Mouse (Mus musculus) cerebellum, adult 2 months (tissue): ENCODE measurements at regions not wholly inside any gene's neighbourhood (a gene's known extent, or its start where the extent isn't known, plus 50 kb on each side); places are given as distances from the start of the nearest gene placed in this dataset.

Source experiments
- DNase-seq, 2 experiments: peaks; one replicate each; pipeline ENCODE4 v3.0.0; 2021
- H3K27ac ChIP-seq: fragments of 200-500 bp; 2 replicates; pipeline ENCODE4 v1.5.1; 2012; ENCODE audit warnings: low read length, control low read depth, inconsistent platforms; ENCODE audit not compliant: insufficient read depth
- H3K27me3 ChIP-seq: fragments of 200-500 bp; 2 replicates; pipeline ENCODE4 v1.6.1; 2012; ENCODE audit warnings: inconsistent platforms, mild to moderate bottlenecking, low read length, moderate library complexity; ENCODE audit not compliant: control insufficient read depth, insufficient read depth
- H3K4me1 ChIP-seq: fragments of 200-500 bp; 2 replicates; pipeline ENCODE4 v1.6.1; 2011; ENCODE audit warnings: low read length; ENCODE audit not compliant: control insufficient read depth, insufficient read depth
- H3K4me3 ChIP-seq: fragments of 200-500 bp; replicated peaks from 2 replicates; pipeline ENCODE3; 2011; ENCODE audit warnings: mild to moderate bottlenecking, low read depth, low read length, control low read depth; ENCODE audit not compliant: insufficient read depth
- CTCF ChIP-seq: fragments of 200-500 bp; IDR thresholded peaks from 2 replicates; pipeline ENCODE4 v1.5.1; 2011; ENCODE audit warnings: low read depth, mild to moderate bottlenecking, control low read depth, low read length, moderate library complexity, borderline replicate concordance; ENCODE audit not compliant: insufficient read depth
- POLR2A ChIP-seq: fragments of 200-500 bp; IDR thresholded peaks from 2 replicates; pipeline ENCODE4 v1.6.1; 2011; ENCODE audit warnings: low read length, control low read depth, borderline replicate concordance; ENCODE audit not compliant: insufficient read depth
- WGBS: fragments of 180-500 bp; shearing (Covaris S2); methylation state at CpG from one replicate; pipeline ENCODE4 v1.1.7; 2018; 5-methylcytosine and 5-hydroxymethylcytosine counted together

DNA sequence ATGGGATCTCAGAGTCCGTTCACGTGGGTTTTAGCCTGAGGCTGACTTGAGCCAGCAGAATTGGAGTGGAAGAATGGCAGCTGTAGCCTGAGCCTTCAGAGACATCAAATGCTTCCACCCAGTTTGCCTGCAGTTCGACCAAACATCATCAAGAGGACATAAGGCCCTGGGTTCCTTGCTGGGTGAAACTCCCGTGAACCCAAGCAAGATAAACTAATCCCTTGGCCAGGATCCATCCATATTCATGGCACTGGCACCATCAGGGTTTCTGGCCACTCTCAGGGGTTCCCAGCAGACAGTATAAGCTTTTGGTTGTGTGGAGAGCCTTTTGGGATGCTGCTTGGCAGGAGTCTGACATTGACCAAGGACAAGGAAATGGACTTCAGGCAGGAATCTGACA is 77.7 kb upstream of the Krtap11-1 start:
- WGBS, result 26% methylated on average over 4 of the region's 4 CpGs
- H3K27ac ChIP-seq, result no peak overlapping the region
- peak; percentile 8 to 12 for DNase-seq
- TF ChIP-seq POLR2A (no peak), CTCF (no peak)
- H3K4me3 ChIP-seq, result no peak overlapping the region
- H3K4me1 ChIP-seq, result no peaks in the 10 kb centered on the region
- H3K27me3 ChIP-seq, result no peaks in the 10 kb centered on the region

DNA sequence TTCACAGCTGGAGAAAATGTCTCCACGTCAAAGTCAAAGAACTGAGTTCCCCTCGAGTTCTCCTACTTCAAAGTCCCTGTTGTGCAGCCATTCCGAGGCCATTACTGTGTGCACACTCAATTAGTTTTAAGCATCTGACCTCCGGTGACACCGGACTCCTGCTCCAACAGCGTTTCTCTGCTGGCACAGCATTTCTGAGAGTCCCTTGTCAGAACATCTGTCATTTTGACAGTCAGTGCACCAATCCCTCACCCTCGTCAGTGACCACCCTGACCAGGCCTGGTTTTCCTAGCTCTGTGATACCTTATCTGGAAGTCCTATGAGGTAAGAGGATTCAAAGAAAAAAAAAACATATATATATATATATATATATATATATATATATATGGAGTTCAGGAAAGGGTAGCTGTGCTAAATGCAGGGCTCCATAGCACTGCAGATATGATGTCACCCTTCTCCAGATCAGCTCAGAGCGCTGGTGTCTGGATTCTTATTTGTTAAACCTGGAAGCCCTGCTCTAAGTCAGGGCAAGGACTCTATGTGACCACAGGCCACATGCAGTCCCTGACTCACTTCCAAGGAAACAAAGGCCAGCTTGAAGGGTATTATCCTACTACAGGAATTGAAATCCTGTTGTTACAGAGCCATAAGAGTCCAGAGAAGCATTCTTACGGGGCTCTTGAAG is 63.1 kb upstream of the Krtap11-1 start:
- Histone ChIP-seq H3K27me3 (no peaks in the 10 kb centered on the region), H3K27ac (no peak overlapping the region), H3K4me3 (no peak overlapping the region), H3K4me1 (no peaks in the 10 kb centered on the region)
- DNase-seq, result no peak
- 37% methylated on average over 9 of the region's 9 CpGs for WGBS
- no peak for TF ChIP-seq CTCF
- TF ChIP-seq POLR2A, result no peak

DNA sequence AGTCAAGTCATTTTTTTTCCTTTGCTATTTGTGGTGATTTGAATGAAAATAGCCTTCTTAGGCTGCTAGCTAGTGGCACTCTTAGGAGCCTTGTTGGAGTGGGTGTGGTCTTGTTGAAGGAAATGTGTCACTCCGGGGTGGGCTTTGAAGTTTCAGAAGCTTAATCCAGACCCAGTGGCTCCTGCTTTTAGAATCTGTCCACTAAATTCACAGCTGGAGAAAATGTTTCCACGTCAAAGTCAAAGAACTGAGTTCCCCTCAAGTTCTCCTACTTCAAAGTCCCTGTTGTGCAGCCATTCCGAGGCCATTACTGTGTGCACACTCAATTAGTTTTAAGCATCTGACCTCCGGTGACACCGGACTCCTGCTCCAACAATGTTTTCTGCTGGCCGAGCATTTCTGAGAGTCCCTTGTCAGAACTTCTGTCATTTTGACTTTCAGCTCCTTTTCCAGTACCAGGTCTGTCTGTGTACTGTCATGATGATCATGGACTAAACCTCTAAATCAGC is 61.2 kb upstream of the Krtap11-1 start:
- H3K4me3 ChIP-seq, result no peak overlapping the region
- WGBS, result 64% methylated on average over 6 of the region's 6 CpGs
- no peaks in the 10 kb centered on the region for H3K4me1 ChIP-seq
- TF ChIP-seq POLR2A (no peak), CTCF (no peak)
- H3K27me3 ChIP-seq, result no peaks in the 10 kb centered on the region
- no peak overlapping the region for H3K27ac ChIP-seq
- DNase-seq, result no peak

DNA sequence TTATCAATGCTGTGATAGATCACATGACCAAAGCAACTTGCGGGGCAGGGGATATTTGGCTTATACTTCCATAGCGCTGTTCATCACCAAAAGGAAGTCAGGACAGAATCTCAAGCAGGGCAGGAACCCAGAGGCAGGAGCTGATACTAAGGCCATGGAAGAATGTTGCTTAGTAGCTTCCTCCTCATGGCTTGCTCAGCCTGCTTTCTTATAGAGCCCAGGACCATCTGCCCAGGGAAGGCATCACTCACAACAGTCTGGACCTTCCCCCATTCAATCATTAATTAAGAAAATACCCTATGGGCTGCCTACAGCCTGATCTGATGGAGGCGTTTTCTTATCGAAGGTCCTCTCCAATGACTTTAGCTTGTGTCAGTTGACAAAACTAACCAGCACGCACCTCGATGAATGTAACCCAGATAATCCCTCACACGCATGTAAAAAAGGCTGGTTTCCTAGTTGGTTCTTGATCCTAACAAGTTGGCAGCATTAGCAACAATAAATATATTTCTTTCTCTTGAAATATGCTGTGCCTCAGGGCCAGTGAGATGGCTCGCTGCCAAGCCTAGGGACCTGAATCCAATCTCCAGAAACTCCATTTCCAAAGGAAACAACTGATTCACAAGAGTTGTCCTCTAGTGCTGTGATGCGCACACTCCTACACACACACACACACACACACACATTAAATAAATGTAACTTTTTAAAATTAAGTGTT is 60.6 kb upstream of the Krtap11-1 start:
- no peak overlapping the region for H3K4me3 ChIP-seq
- 96% methylated on average over 9 of the region's 9 CpGs for WGBS
- TF ChIP-seq POLR2A (no peak), CTCF (no peak)
- H3K4me1 ChIP-seq, result no peaks in the 10 kb centered on the region
- no peak for DNase-seq
- no peak overlapping the region for H3K27ac ChIP-seq
- H3K27me3 ChIP-seq, result no peaks in the 10 kb centered on the region

DNA sequence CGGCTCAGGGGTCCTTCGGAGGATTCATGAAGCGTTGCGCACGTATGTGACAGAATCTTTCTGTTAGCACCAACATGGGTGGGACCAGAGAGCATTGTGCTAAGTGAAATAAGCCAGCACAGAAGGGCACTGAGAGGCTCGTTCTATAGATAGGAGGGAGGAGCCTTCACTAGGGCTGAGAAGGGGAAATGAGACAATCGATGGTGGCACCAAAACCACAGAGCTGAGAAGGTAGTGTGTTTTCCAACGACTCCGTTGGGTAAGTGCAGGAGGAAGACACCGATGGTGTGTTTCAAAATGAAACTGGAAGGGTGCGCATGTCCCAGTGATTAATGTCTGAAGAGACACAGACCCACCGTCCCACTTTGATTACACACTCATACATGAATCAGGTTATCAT is 54.7 kb upstream of the Krtap11-1 start:
- WGBS, result 96% methylated on average over 12 of the region's 12 CpGs
- no peak overlapping the region for H3K4me3 ChIP-seq
- H3K4me1 ChIP-seq, result no peaks in the 10 kb centered on the region
- no peak overlapping the region for H3K27ac ChIP-seq
- DNase-seq, result no peak
- no peaks in the 10 kb centered on the region for H3K27me3 ChIP-seq
- no peak for TF ChIP-seq CTCF

DNA sequence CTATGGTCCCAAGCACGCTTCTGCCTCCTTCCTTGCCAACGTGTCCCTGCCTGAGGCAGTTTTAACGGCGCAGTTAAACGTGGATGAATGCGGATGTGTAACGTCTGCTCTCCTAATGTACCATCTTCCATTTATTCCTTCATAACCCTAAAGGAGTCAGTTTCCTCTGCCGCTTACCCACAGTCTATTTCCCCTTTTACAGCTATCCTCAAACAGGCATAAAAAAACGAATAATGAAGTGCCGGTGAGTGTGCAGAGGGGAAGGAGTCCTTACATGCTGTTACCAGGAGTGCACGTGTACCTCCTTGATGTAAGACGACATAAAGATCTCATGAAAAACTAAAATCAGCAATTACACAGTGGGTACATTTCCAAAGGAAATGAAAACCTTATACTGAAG is 54.3 kb upstream of the Krtap11-1 start:
- no peak for TF ChIP-seq POLR2A
- TF ChIP-seq CTCF, result no peak
- Histone ChIP-seq H3K27me3 (no peaks in the 10 kb centered on the region), H3K4me3 (no peak overlapping the region), H3K27ac (no peak overlapping the region), H3K4me1 (no peaks in the 10 kb centered on the region)
- 95% methylated on average over 12 of the region's 12 CpGs for WGBS
- no peak for DNase-seq
